Mouse (Mus musculus) testis, postnatal 10 days (tissue): Measurements from ENCODE around the gene Morf4l2.
"Not testable (repeated sequence)": the region's sequence is repeated elsewhere in the genome, so short reads cannot be mapped to it uniquely, and the experiment has no call there.

Experiments
- DNase-seq: peaks from one replicate; pipeline ENCODE4 v3.0.0; 2021; ENCODE audit warnings: low spot score

The Morf4l2 gene

GRCm38 (mm10) chrX:136743459-136743858 is at the start of gene Morf4l2:
TSS of gene Morf4l2 (minus strand) at chrX:136743690.
- peak; percentile 42 for DNase-seq

GRCm38 (mm10) chrX:136789446-136789845 is 46.0 kb upstream of the Morf4l2 start:
- no peak for DNase-seq

- no peak for DNase-seq
Observed at GRCm38 (mm10) chrX:136780041-136780440, 36.6 kb upstream of the Morf4l2 start, which contains the start of gene Glra4. TSS of gene Glra4 (minus strand) at chrX:136780141.

- no peak for DNase-seq
Observed at GRCm38 (mm10) chrX:136779262-136779661, 35.8 kb upstream of the Morf4l2 start.

- no peak for DNase-seq
Observed at GRCm38 (mm10) chrX:136778046-136778445, 34.6 kb upstream of the Morf4l2 start.

- DNase-seq: no peak
Observed at GRCm38 (mm10) chrX:136773035-136773434, 29.5 kb upstream of the Morf4l2 start.

GRCm38 (mm10) chrX:136761103-136762074 is 17.9 kb upstream of the Morf4l2 start:
- no peak for DNase-seq

- no peak for DNase-seq
Observed at GRCm38 (mm10) chrX:136755464-136755863, 12.0 kb upstream of the Morf4l2 start.

GRCm38 (mm10) chrX:136749329-136749728 is 5.8 kb upstream of the Morf4l2 start:
- DNase-seq: no peak

- DNase-seq: no peak
Observed at GRCm38 (mm10) chrX:136744663-136745062, 1.2 kb upstream of the Morf4l2 start.

- peak; percentile 47 for DNase-seq
Observed at GRCm38 (mm10) chrX:136742661-136743103, 808 bp downstream of the Morf4l2 start.

GRCm38 (mm10) chrX:136742241-136742640 is 1.2 kb downstream of the Morf4l2 start:
- DNase-seq: no peak

GRCm38 (mm10) chrX:136741651-136742201 is 1.8 kb downstream of the Morf4l2 start:
- DNase-seq: peak; percentile 87

- peak; percentile 84 for DNase-seq
Observed at GRCm38 (mm10) chrX:136740791-136741650, 2.5 kb downstream of the Morf4l2 start.

GRCm38 (mm10) chrX:136740087-136740790 is 3.3 kb downstream of the Morf4l2 start:
- DNase-seq: no peak

- no peak for DNase-seq
Observed at GRCm38 (mm10) chrX:136732016-136732415, 11.5 kb downstream of the Morf4l2 start.

GRCm38 (mm10) chrX:136714742-136715474 is 28.6 kb downstream of the Morf4l2 start:
- DNase-seq: not testable (repeated sequence)

- DNase-seq: no peak
Observed at GRCm38 (mm10) chrX:136708782-136709181, 34.7 kb downstream of the Morf4l2 start.

GRCm38 (mm10) chrX:136708168-136708681 is 35.3 kb downstream of the Morf4l2 start:
- DNase-seq: peak; percentile 51

- DNase-seq: peak; percentile 76
Observed at GRCm38 (mm10) chrX:136707446-136708167, 35.9 kb downstream of the Morf4l2 start, which contains the start of gene Tceal1. TSS of gene Tceal1 (plus strand) at chrX:136707982.
